Mouse (Mus musculus): ENCODE measurements around the gene Btbd6. TPM values are rescaled to one million over a fixed set of nuclear protein-coding genes. Genes with fewer than 3 reads are reported as not detected.

The Btbd6 gene
- polyA plus RNA-seq, 1 experiment from 2014 or later: 13.5 TPM

DNA sequence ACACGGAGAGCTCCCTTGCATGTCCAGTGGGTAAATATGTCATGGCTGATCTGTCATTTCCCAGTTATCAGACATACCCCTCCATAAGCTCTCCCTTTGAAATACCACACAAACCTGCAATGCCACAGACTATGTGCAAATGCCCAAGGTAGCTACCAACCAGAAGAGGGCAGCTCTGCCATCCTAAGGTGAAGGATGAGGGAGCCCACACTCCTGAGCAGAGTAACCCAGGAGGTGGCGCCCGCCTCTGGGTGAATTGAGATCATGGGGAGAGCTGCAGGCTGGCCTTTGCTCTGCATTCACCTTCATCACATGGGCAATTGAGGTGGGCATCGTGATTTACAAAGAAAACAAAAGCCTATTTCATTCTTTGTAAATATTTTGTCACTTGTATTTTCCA, 28.7 kb downstream of the Btbd6 start:
- ATAC-seq: peak; percentile 37
- TF ChIP-seq CTCF (IDR thresholded peaks at IDR 0.05): no peak
- DNase-seq (ENCODE audit: low read depth, low spot score): no peak

DNA sequence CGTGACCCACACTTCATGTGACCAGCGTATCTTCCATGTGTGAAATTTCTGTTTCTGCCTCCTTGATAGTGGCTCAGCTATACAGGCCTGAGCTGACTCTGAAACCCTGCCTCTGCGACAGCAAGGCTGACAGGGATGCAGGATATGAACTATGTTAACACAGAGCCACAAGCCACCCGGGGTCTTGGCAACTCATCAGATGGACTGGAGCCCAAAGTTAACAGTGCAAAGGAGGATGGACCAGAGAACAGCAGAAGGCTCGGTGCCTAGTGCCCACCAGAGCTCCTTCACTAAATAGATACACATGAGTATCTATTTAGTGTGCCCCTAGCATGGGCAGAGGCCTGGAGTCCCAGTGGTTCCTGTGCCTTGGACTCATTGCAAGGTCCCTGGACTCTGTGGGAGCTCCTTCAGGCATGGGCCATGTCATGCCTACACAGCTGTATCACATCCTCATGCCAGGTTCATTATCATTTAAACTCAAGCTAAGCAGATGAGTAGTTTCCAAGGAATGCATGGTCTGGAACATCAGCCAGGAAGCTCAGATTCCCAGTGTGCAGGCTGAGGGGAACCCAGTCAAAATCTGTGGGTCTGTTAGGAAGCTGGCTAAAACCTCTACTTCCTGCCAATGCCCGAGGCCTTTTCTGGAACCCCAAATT, 35.5 kb downstream of the Btbd6 start:
- no peak for TF ChIP-seq CTCF (IDR thresholded peaks at IDR 0.05)
- no peaks in the 10 kb centered on the region for H3K27me3 ChIP-seq
- in situ Hi-C loops (cut with MboI; ENCODE audit: low pct_unique_long_range_greater_than_20kb): no loop called here
- ChIA-PET CTCF (interaction anchor here (0.8 to 2.0 kb wide), 8 partner anchors 9 to 43 kb away, joined by 3 to 9 read pairs (median 4); no protein-coding TSS in a partner anchor), POLR2A (no interaction called here)
- DNase-seq (ENCODE audit: low read depth, low spot score): no peak
- peak; percentile 69 for ATAC-seq

More for the DNA sequence above, 28.7 kb downstream of the Btbd6 start:
- POLR2A ChIA-PET: no interaction called here
- CTCF ChIA-PET: interaction anchor here (0.7 to 3.3 kb wide), 25 partner anchors 8 to 151 kb away, joined by 3 to 25 read pairs (median 5); partner anchors contain the start of genes Tedc1 and Tex22
- no peaks in the 10 kb centered on the region for H3K27me3 ChIP-seq
- in situ Hi-C loops (cut with MboI; ENCODE audit: low pct_unique_long_range_greater_than_20kb): loop anchor here (5.0 kb wide), 2 partner anchors 42 to 147 kb away; no protein-coding TSS in a partner anchor

DNA sequence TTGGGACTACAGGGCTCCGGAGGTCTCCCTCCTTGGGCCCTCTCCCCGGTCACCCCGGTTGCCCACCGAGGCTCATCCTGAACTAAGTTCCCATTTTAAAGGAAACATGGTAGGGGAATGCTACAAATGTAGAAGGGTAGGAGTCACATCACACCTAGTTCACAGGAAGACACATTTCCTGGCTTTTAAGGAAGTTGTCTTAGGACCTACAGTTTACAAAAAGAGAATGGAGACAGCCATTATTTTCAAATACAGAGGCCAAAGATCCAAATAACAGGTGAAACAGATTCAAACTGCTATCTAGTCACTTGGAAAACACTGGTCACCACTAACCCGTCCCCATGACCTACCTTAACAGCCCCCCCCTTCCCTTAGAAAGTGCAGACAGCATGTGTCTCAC, 36.2 kb downstream of the Btbd6 start:
- in situ Hi-C loops (cut with MboI; ENCODE audit: low pct_unique_long_range_greater_than_20kb): no loop called here
- ATAC-seq (no peak), DNase-seq (ENCODE audit: low read depth, low spot score) (no peak)
- ChIA-PET CTCF (interaction anchor here (1.2 to 2.0 kb wide), 5 partner anchors 9 to 43 kb away, joined by 3 to 9 read pairs (median 4); no protein-coding TSS in a partner anchor), POLR2A (no interaction called here)
- no peak for TF ChIP-seq CTCF (IDR thresholded peaks at IDR 0.05)
- no peaks in the 10 kb centered on the region for H3K27me3 ChIP-seq

DNA sequence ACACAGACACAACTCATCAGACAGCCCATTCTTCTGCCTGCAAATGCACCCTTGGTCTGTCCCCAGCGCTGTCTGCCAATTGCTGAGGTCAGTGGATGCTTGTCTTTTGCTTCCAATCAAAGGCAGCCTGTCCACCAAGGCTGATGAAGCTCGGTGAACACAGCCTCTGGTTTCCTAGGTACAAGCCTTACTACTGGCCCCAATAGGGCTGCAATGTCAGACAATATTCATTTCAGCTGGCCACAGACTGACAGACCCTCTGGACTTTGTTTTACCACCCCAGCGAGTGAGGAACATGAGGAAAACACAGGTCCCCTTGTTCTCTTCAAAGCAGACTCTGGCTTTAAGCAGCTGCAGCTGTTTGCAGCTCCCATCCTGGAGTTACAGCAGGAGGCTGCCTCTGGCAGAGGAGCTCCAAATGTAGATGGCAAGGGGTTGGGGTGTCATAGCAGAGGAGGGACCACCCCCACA, 36.8 kb downstream of the Btbd6 start:
- POLR2A ChIA-PET: interaction anchor here (0.7 to 0.9 kb wide), 2 partner anchors 11 to 85 kb away, joined by 3 read pairs; no protein-coding TSS in a partner anchor
- in situ Hi-C loops (cut with MboI; ENCODE audit: low pct_unique_long_range_greater_than_20kb): no loop called here
- no peak for DNase-seq (ENCODE audit: low read depth, low spot score)

DNA sequence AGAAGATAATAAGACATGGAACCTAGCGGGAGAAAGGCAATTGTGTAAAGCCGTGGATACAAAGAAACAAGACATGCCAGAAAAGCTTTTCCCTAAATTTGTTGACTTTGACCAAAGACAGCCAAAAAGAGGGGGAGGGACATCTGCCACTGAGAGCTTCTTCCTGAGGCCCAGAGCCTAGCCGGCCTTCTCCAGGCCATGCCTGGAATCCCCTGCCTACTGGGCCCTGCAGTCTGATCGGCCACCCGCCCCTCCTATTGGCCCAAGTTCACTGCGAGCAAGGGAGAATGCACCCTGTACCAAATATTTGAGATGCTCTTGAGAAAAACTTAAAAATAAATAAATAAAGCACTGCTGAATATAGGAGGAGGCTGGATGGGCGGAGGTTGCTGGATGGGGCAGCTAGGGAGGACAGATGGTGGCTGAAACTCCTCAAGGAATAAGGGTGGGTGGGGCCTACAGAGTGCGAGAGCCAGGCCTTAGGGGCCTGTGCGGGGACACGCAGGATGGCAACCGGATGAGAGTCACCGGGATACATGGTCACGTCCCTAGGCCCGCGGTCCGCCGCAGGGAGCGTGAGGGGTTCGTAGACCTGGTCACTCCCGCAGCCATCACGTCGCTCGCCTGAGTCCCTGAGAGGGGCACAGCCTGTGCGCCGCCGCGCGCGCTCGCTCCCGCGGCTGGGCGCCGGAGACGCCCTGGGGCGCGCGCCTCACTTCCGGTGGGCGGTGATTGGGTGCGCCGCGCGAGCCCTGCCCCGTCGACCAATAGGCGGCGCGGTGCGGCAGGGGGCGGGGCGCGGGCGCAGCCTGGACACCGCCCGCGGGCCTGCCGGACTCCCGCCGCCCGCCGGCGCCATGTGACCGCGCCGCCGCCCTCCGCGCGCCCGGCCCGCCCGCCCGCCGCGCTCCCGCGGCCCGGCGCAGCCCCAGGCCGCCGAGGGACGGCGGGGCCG, 37.6 kb downstream of the Btbd6 start, which contains the start of gene Pacs2:
Gene Pacs2, plus strand, starts transcription at position 905 of the 955 bp plus-strand sequence.
- in situ Hi-C loops (cut with MboI; ENCODE audit: low pct_unique_long_range_greater_than_20kb): no loop called here
- peak; percentile 58 for ATAC-seq
- no peak for DNase-seq (ENCODE audit: low read depth, low spot score)
- H3K27me3 ChIP-seq: no peaks in the 10 kb centered on the region
- POLR2A ChIA-PET: interaction anchor here (0.7 to 0.9 kb wide), 3 partner anchors 10 to 84 kb away, joined by 3 read pairs; no protein-coding TSS in a partner anchor
- CTCF ChIA-PET: interaction anchor here (0.9 to 1.3 kb wide), 4 partner anchors 9 to 33 kb away, joined by 3 to 4 read pairs (median 3); no protein-coding TSS in a partner anchor
- TF ChIP-seq CTCF (IDR thresholded peaks at IDR 0.05): no peak

More for the DNA sequence above, 36.8 kb downstream of the Btbd6 start:
- ATAC-seq: no peak
- no peaks in the 10 kb centered on the region for H3K27me3 ChIP-seq
- TF ChIP-seq CTCF (IDR thresholded peaks at IDR 0.05): no peak
- CTCF ChIA-PET: interaction anchor here (0.9 to 1.3 kb wide), 5 partner anchors 8 to 34 kb away, joined by 3 to 4 read pairs (median 3); no protein-coding TSS in a partner anchor

DNA sequence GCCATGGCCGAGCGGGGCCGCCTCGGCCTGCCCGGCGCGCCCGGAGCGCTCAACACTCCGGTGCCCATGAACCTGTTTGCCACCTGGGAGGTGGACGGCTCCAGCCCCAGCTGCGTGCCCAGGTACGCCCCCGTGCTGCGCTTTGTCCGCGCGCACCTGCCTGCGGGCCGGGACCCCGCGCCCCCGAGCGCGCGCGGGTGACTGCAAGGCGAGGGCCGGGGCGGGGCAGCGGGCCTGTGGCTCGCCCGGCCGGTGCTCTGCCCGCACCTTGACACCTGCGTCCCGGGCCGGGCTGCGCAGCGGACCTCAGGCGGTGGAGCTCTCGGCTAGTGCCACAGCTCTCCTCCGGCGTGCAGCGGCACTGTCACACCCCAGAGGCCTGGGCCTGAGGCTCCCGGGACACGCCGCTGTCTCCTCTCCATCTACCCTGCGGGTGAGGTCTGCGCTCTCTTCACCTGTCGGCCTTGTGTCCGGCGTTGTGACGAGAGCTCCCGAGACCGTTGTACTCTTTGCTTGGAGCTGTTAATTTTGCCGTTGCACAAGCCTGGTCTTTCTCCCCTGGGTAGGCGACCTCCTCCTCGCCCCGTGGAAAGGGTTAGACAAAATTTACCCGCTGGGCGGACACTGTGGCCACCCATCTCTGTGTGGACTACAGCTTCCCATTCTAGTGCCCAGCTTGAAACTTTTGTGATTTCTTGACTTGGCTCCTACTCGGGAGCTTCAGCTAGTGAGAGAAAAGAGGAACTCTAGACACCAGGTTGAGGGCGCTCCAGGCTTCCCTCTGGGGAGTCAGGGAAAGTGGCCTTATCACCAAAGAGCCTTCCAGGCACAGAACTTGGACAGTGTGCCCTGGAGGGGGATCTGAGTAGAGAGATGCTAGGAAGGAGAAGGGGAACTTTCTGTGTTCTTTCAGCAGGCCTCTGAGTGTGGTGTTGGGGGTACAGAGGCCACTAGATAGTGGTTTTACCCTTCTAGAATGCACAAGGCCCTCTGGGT, 38.6 kb downstream of the Btbd6 start:
- no peaks in the 10 kb centered on the region for H3K27me3 ChIP-seq
- no peak for TF ChIP-seq CTCF (IDR thresholded peaks at IDR 0.05)
- in situ Hi-C loops (cut with MboI; ENCODE audit: low pct_unique_long_range_greater_than_20kb): no loop called here
- DNase-seq (ENCODE audit: low read depth, low spot score): no peak
- ChIA-PET POLR2A (interaction anchor here (0.9 kb wide), 1 partner anchor 29 kb away, joined by 3 read pairs; no protein-coding TSS in a partner anchor), CTCF (interaction anchor here (1.0 kb wide), 1 partner anchor 27 kb away, joined by 3 read pairs; no protein-coding TSS in a partner anchor)
- ATAC-seq: peak; percentile 20

DNA sequence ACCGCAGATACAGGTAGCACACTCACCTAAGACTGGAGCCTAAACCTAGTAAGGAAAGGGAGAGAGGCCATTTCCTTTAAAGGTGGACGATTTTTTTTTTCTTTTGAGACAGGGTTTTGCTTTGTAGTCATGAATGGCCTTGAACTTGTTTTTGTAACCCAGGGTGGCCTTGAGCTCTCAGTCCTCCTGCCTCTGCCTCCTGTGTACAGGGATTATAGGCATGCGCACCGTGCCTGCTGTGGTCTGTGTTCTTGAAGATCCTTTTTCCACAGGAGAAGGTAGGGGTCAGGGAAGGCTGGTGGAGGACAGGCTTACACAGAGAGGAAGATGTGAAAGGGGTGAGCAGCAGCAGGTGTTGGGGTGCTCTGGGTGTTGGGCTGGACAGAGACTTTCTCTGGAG, 39.7 kb downstream of the Btbd6 start:
- in situ Hi-C loops (cut with MboI; ENCODE audit: low pct_unique_long_range_greater_than_20kb): no loop called here
- no peak for ATAC-seq

DNA sequence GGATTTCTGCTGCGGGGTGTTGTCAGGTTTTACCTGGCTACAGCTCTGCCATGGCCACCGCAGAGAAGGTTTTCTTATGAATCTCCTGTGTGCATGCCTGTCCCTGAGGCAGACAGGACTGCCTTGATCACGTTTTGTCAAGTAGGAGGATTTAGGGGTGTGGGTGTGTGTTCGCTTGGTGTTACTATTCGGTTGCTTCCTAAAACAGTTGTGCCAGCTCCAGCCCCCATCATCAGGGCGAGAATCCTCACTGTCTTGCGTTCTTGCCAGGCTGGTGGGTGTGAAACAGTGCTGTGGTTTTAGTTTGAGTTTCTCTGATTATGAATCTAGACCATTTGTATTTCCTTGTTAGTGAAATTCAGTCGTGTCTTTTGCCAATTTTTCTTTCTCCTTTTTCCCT, 40.7 kb downstream of the Btbd6 start:
- ChIA-PET POLR2A (no interaction called here), CTCF (interaction anchor here (2.7 kb wide), 1 partner anchor 12 kb away, joined by 13 read pairs; no protein-coding TSS in a partner anchor)
- DNase-seq (ENCODE audit: low read depth, low spot score): no peak
- ATAC-seq: no peak
- no peaks in the 10 kb centered on the region for H3K27me3 ChIP-seq
- TF ChIP-seq CTCF (IDR thresholded peaks at IDR 0.05): no peak
- in situ Hi-C loops (cut with MboI; ENCODE audit: low pct_unique_long_range_greater_than_20kb): no loop called here

More for the DNA sequence above, 39.7 kb downstream of the Btbd6 start:
- no peak for DNase-seq (ENCODE audit: low read depth, low spot score)
- CTCF ChIA-PET: no interaction called here
- POLR2A ChIA-PET: no interaction called here
- no peak for TF ChIP-seq CTCF (IDR thresholded peaks at IDR 0.05)
- no peaks in the 10 kb centered on the region for H3K27me3 ChIP-seq

DNA sequence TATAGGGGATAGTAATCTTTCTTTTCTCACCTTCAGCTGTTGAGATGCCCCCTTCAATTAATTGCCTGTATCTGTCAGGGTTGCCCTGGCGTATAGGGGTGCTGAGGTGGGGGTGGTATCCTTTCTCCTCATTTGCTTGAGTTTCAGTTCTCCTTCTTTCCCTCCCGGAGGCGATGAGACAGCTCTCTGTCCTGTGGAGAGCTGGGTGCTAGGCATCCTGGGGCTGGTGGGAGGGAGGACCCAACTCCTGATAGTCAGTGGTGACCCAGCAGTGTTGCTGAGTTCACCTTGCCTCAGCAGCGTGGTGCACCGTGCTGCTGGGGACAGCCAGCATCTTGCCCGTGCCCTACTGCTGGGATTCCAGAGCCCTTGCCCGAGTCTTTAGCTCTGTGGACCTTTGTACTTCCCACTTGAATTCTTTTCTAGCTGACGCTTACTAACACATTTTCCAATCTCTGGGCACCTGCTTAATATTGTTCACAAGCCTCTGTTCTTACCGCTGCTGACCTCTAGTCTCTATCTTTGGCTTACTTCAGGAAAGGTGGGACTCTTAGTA, 41.2 kb downstream of the Btbd6 start:
- POLR2A ChIA-PET: no interaction called here
- DNase-seq (ENCODE audit: low read depth, low spot score): no peak
- CTCF ChIA-PET: interaction anchor here (1.6 to 2.7 kb wide), 2 partner anchors 13 to 27 kb away, joined by 5 to 13 read pairs; no protein-coding TSS in a partner anchor
- in situ Hi-C loops (cut with MboI; ENCODE audit: low pct_unique_long_range_greater_than_20kb): no loop called here
- no peaks in the 10 kb centered on the region for H3K27me3 ChIP-seq
- no peak for TF ChIP-seq CTCF (IDR thresholded peaks at IDR 0.05)
- no peak for ATAC-seq
